10 mouse cellular contexts compared by ENCODE assay signal in genomic region chr11:44156081-44156480, GRCm38 (mm10).
DNase-seq lines count a peak whose midpoint lies in the region; ATAC-seq lines count a peak whose summit lies in the region.
"Had no signal": no experiment of that assay in that cellular context is flagged by ENCODE, and none has a peak within 500 bp of the region (broad histone marks: within the 10 kb centered on the region; RNA-seq: fewer than 3 reads in every experiment).

No protein-coding gene starts in this region.

- H3K4me1 ChIP-seq in hindbrain, embryonic 11.5 days (replicated peaks; ENCODE audit: control insufficient read depth, insufficient read depth, low read length): no peaks in the 10 kb centered on the region
- 0 out of 2 replicates have a peak, but pooled peaks cover 5% of the 10 kb centered on the region for H3K4me1 ChIP-seq in hindbrain, embryonic 12.5 days
- peaks cover 10 to 22% of the 10 kb centered on the region in 2 experiments; a peak in 3 of 4 replicates for H3K4me1 ChIP-seq in heart, embryonic 14.5 days (ENCODE audit: control insufficient read depth in 2 of 2, insufficient read depth in 2 of 2, low read length in 2 of 2)
- no peaks in the 10 kb centered on the region for H3K4me1 ChIP-seq in midbrain, embryonic 15.5 days

- no peak overlapping the region for H3K9ac ChIP-seq in hindbrain, embryonic 11.5 days (ENCODE audit: low read depth, low read length)
- H3K9ac ChIP-seq in hindbrain, embryonic 12.5 days: no peak overlapping the region
- no peak overlapping the region for H3K9ac ChIP-seq in heart, embryonic 14.5 days (ENCODE audit: low read length)
- H3K9ac ChIP-seq in midbrain, embryonic 15.5 days: no peak overlapping the region

- no peak overlapping the region for H3K27ac ChIP-seq in hindbrain, embryonic 11.5 days (ENCODE audit: low read depth, low read length)
- no peak overlapping the region for H3K27ac ChIP-seq in hindbrain, embryonic 12.5 days
- peak overlapping the region; percentile 4 to 15; a peak in 3 of 4 replicates for H3K27ac ChIP-seq in heart, embryonic 14.5 days (replicated peaks in 1 of 2; ENCODE audit: control insufficient read depth in 1 of 2, insufficient read depth in 1 of 2, low read depth in 2 of 2, low read length in 2 of 2)
- no peak overlapping the region for H3K27ac ChIP-seq in midbrain, embryonic 15.5 days

- H3K4me2 ChIP-seq in hindbrain, embryonic 11.5 days (replicated peaks; ENCODE audit: low read depth, low read length): no peak overlapping the region
- no peak overlapping the region for H3K4me2 ChIP-seq in hindbrain, embryonic 12.5 days (replicated peaks)
- H3K4me2 ChIP-seq in heart, embryonic 14.5 days (ENCODE audit: low read length): 0 out of 2 replicates have a peak overlapping the region, but pooled peaks have one; percentile 3
- H3K4me2 ChIP-seq in midbrain, embryonic 15.5 days: no peak overlapping the region
- H3K4me2 ChIP-seq: midbrain, embryonic 11.5 days had no signal

- H3K9me3 ChIP-seq in hindbrain, embryonic 11.5 days (ENCODE audit: control insufficient read depth, low read length): no peaks in the 10 kb centered on the region
- H3K9me3 ChIP-seq in hindbrain, embryonic 12.5 days (replicated peaks): no peaks in the 10 kb centered on the region
- H3K9me3 ChIP-seq in heart, embryonic 14.5 days (ENCODE audit: control insufficient read depth, low read length): no peaks in the 10 kb centered on the region
- no peaks in the 10 kb centered on the region for H3K9me3 ChIP-seq in midbrain, embryonic 15.5 days

- no peaks in the 10 kb centered on the region for H3K36me3 ChIP-seq in hindbrain, embryonic 11.5 days (ENCODE audit: control insufficient read depth, insufficient read depth, low read length)
- H3K36me3 ChIP-seq in hindbrain, embryonic 12.5 days: no peaks in the 10 kb centered on the region
- no peaks in the 10 kb centered on the region for H3K36me3 ChIP-seq in heart, embryonic 14.5 days (ENCODE audit: control insufficient read depth, insufficient read depth, low read length)
- H3K36me3 ChIP-seq in midbrain, embryonic 15.5 days (replicated peaks): no peaks in the 10 kb centered on the region

- ATAC-seq in hindbrain, embryonic 11.5 days (ENCODE audit: low FRiP score): no peak
- no peak for ATAC-seq in hindbrain, embryonic 12.5 days (ENCODE audit: low FRiP score)
- peak; percentile 89 for ATAC-seq in heart, embryonic 14.5 days (ENCODE audit: insufficient number of reproducible peaks, insufficient read depth, low FRiP score, low read depth)
- ATAC-seq in midbrain, embryonic 15.5 days (replicated peaks): no peak

- H3K27me3 ChIP-seq in hindbrain, embryonic 11.5 days (ENCODE audit: control insufficient read depth, insufficient read depth, low read length): no peaks in the 10 kb centered on the region
- no peaks in the 10 kb centered on the region for H3K27me3 ChIP-seq in hindbrain, embryonic 12.5 days
- no peaks in the 10 kb centered on the region for H3K27me3 ChIP-seq in heart, embryonic 14.5 days (ENCODE audit: control insufficient read depth, insufficient read depth, low read length)
- no peaks in the 10 kb centered on the region for H3K27me3 ChIP-seq in midbrain, embryonic 15.5 days (replicated peaks)

- WGBS in hindbrain, embryonic 11.5 days: 55% methylated on average over 5 of the region's 5 CpGs
- 52% methylated on average over 5 of the region's 5 CpGs for WGBS in hindbrain, embryonic 12.5 days
- 16% methylated on average over 5 of the region's 5 CpGs for WGBS in heart, embryonic 14.5 days
- WGBS in midbrain, embryonic 15.5 days: 52% methylated on average over 5 of the region's 5 CpGs

- H3K4me3 ChIP-seq in hindbrain, embryonic 11.5 days (ENCODE audit: low read depth, low read length): no peak overlapping the region
- no peak overlapping the region for H3K4me3 ChIP-seq in hindbrain, embryonic 12.5 days
- no peak overlapping the region for H3K4me3 ChIP-seq in heart, embryonic 14.5 days (ENCODE audit: control insufficient read depth in 1 of 2, insufficient read depth in 1 of 2, low read depth in 1 of 2, low read length in 2 of 2)
- no peak overlapping the region for H3K4me3 ChIP-seq in midbrain, embryonic 15.5 days

- peak; percentile 4 for DNase-seq in hindbrain, embryonic 11.5 days (ENCODE audit: low spot score)
- DNase-seq in adrenal gland, postnatal 36 days: peak; percentile 22 to 41
- peak; percentile 42 for DNase-seq in lung, postnatal 10 days
- DNase-seq in gastrocnemius, postnatal 4 days (ENCODE audit: low spot score in 2 of 2): no peak
- no peak for DNase-seq in natural killer cell, adult 2 months (ENCODE audit: low spot score in 2 of 2)
- DNase-seq: right cerebral cortex, postnatal 25 days had no signal

Comparison
In these comparisons a context has a peak if more than half of its experiments do, and no peak if none do; other contexts are left out.
1. DNase-seq: peak in hindbrain, embryonic 11.5 days (single experiment), adrenal gland, postnatal 36 days (2 of 2) and lung, postnatal 10 days (single experiment); none in gastrocnemius, postnatal 4 days (0 of 2) and natural killer cell, adult 2 months (0 of 2).
2. H3K27ac ChIP-seq: peak in heart, embryonic 14.5 days (2 of 2); none in hindbrain, embryonic 11.5 days (single experiment), hindbrain, embryonic 12.5 days (single experiment) and midbrain, embryonic 15.5 days (single experiment).